Mouse (Mus musculus): Measurements from ENCODE around the gene Cadm2. TPM values are rescaled to one million over a fixed set of nuclear protein-coding genes. Genes with fewer than 3 reads are reported as not detected.

The Cadm2 gene
- polyA plus RNA-seq, 1 experiment from 2014 or later: 0.20 TPM

GRCm38 (mm10) chr16:67122532-67122931 is 498.2 kb downstream of the Cadm2 start:
- 66% methylated on average over 5 of the region's 5 CpGs for WGBS
- no peaks in the 10 kb centered on the region for H3K27me3 ChIP-seq
- H3K4me3 ChIP-seq: no peak overlapping the region
- no peaks in the 10 kb centered on the region for H3K4me1 ChIP-seq (replicated peaks)
- no peak for ATAC-seq (replicated peaks; ENCODE audit: insufficient number of reproducible peaks, insufficient read depth, low FRiP score, low read depth)
- H3K9me3 ChIP-seq (replicated peaks): no peaks in the 10 kb centered on the region
- no peaks in the 10 kb centered on the region for H3K36me3 ChIP-seq
- no peak overlapping the region for H3K27ac ChIP-seq
- H3K9ac ChIP-seq: no peak overlapping the region
- H3K4me2 ChIP-seq: no peak overlapping the region

GRCm38 (mm10) chr16:67121781-67122180 is 498.9 kb downstream of the Cadm2 start:
- no peak overlapping the region for H3K4me2 ChIP-seq
- H3K9ac ChIP-seq: no peak overlapping the region
- no peaks in the 10 kb centered on the region for H3K27me3 ChIP-seq
- H3K4me1 ChIP-seq (replicated peaks): no peaks in the 10 kb centered on the region
- H3K27ac ChIP-seq: no peak overlapping the region
- ATAC-seq (replicated peaks; ENCODE audit: insufficient number of reproducible peaks, insufficient read depth, low FRiP score, low read depth): no peak
- no peaks in the 10 kb centered on the region for H3K9me3 ChIP-seq (replicated peaks)
- no peaks in the 10 kb centered on the region for H3K36me3 ChIP-seq
- 88% methylated on average over 3 of the region's 3 CpGs for WGBS
- no peak overlapping the region for H3K4me3 ChIP-seq

- H3K4me3 ChIP-seq: no peak overlapping the region
- H3K9ac ChIP-seq: no peak overlapping the region
- H3K36me3 ChIP-seq: no peaks in the 10 kb centered on the region
- no peaks in the 10 kb centered on the region for H3K9me3 ChIP-seq (replicated peaks)
- no peak overlapping the region for H3K27ac ChIP-seq
- WGBS: 42% methylated on average over 8 of the region's 8 CpGs
- no peaks in the 10 kb centered on the region for H3K27me3 ChIP-seq
- no peaks in the 10 kb centered on the region for H3K4me1 ChIP-seq (replicated peaks)
- no peak overlapping the region for H3K4me2 ChIP-seq
- ATAC-seq (replicated peaks; ENCODE audit: insufficient number of reproducible peaks, insufficient read depth, low FRiP score, low read depth): no peak
Measured at GRCm38 (mm10) chr16:67106478-67107061, 514.1 kb downstream of the Cadm2 start.

- Histone ChIP-seq H3K36me3 (no peaks in the 10 kb centered on the region), H3K27ac (no peak overlapping the region), H3K9ac (no peak overlapping the region), H3K9me3 (replicated peaks) (no peaks in the 10 kb centered on the region), H3K4me2 (no peak overlapping the region), H3K4me1 (replicated peaks) (no peaks in the 10 kb centered on the region), H3K27me3 (no peaks in the 10 kb centered on the region), H3K4me3 (no peak overlapping the region)
- no peak for ATAC-seq (replicated peaks; ENCODE audit: insufficient number of reproducible peaks, insufficient read depth, low FRiP score, low read depth)
- WGBS: 64% methylated on average over 6 of the region's 6 CpGs
Measured at GRCm38 (mm10) chr16:67096706-67097105, 524.0 kb downstream of the Cadm2 start.

GRCm38 (mm10) chr16:67095916-67096315 is 524.8 kb downstream of the Cadm2 start:
- ATAC-seq (replicated peaks; ENCODE audit: insufficient number of reproducible peaks, insufficient read depth, low FRiP score, low read depth): no peak
- no peak overlapping the region for H3K4me3 ChIP-seq
- no peak overlapping the region for H3K27ac ChIP-seq
- H3K9me3 ChIP-seq (replicated peaks): no peaks in the 10 kb centered on the region
- no peak overlapping the region for H3K9ac ChIP-seq
- no peaks in the 10 kb centered on the region for H3K27me3 ChIP-seq
- no peaks in the 10 kb centered on the region for H3K36me3 ChIP-seq
- 66% methylated on average over 4 of the region's 4 CpGs for WGBS
- H3K4me1 ChIP-seq (replicated peaks): no peaks in the 10 kb centered on the region
- no peak overlapping the region for H3K4me2 ChIP-seq

- Histone ChIP-seq H3K4me2 (no peak overlapping the region), H3K27ac (no peak overlapping the region)
- whole genome bisulfite sequencing: 59% methylated on average over 3 of the region's 3 CpGs
Measured at GRCm38 (mm10) chr16:67089747-67090146, 531.0 kb downstream of the Cadm2 start.

GRCm38 (mm10) chr16:67079318-67079717 is 541.4 kb downstream of the Cadm2 start:
- no peak overlapping the region for H3K27ac ChIP-seq
- WGBS: 72% methylated on average over 2 of the region's 2 CpGs
- no peak for ATAC-seq (replicated peaks; ENCODE audit: insufficient number of reproducible peaks, insufficient read depth, low FRiP score, low read depth)
- H3K4me3 ChIP-seq: no peak overlapping the region
- no peaks in the 10 kb centered on the region for H3K9me3 ChIP-seq (replicated peaks)
- H3K36me3 ChIP-seq: no peaks in the 10 kb centered on the region
- no peaks in the 10 kb centered on the region for H3K27me3 ChIP-seq
- H3K4me1 ChIP-seq (replicated peaks): no peaks in the 10 kb centered on the region
- H3K4me2 ChIP-seq: no peak overlapping the region
- H3K9ac ChIP-seq: no peak overlapping the region

More at GRCm38 (mm10) chr16:67089747-67090146, 531.0 kb downstream of the Cadm2 start:
- Histone ChIP-seq H3K4me1 (replicated peaks) (no peaks in the 10 kb centered on the region), H3K9ac (no peak overlapping the region), H3K9me3 (replicated peaks) (no peaks in the 10 kb centered on the region), H3K36me3 (no peaks in the 10 kb centered on the region), H3K4me3 (no peak overlapping the region), H3K27me3 (no peaks in the 10 kb centered on the region)
- no peak for ATAC-seq (replicated peaks; ENCODE audit: insufficient number of reproducible peaks, insufficient read depth, low FRiP score, low read depth)

GRCm38 (mm10) chr16:67076169-67076895 is 544.4 kb downstream of the Cadm2 start:
- no peaks in the 10 kb centered on the region for H3K27me3 ChIP-seq
- no peak for ATAC-seq (replicated peaks; ENCODE audit: insufficient number of reproducible peaks, insufficient read depth, low FRiP score, low read depth)
- 77% methylated on average over 7 of the region's 7 CpGs for WGBS
- no peaks in the 10 kb centered on the region for H3K9me3 ChIP-seq (replicated peaks)
- no peaks in the 10 kb centered on the region for H3K36me3 ChIP-seq
- H3K4me1 ChIP-seq (replicated peaks): no peaks in the 10 kb centered on the region
- H3K27ac ChIP-seq: no peak overlapping the region
- no peak overlapping the region for H3K4me3 ChIP-seq
- H3K9ac ChIP-seq: no peak overlapping the region
- H3K4me2 ChIP-seq: no peak overlapping the region

- no peak overlapping the region for H3K9ac ChIP-seq
- H3K4me2 ChIP-seq: no peak overlapping the region
- H3K9me3 ChIP-seq (replicated peaks): no peaks in the 10 kb centered on the region
- H3K4me1 ChIP-seq (replicated peaks): no peaks in the 10 kb centered on the region
- 35% methylated on average over 1 of the region's 1 CpGs for WGBS
- no peak for ATAC-seq (replicated peaks; ENCODE audit: insufficient number of reproducible peaks, insufficient read depth, low FRiP score, low read depth)
- no peaks in the 10 kb centered on the region for H3K36me3 ChIP-seq
- no peak overlapping the region for H3K4me3 ChIP-seq
- H3K27ac ChIP-seq: no peak overlapping the region
- H3K27me3 ChIP-seq: no peaks in the 10 kb centered on the region
Measured at GRCm38 (mm10) chr16:67068461-67068860, 552.2 kb downstream of the Cadm2 start.

GRCm38 (mm10) chr16:67030918-67031317 is 589.8 kb downstream of the Cadm2 start:
- H3K4me2 ChIP-seq: no peak overlapping the region
- no peaks in the 10 kb centered on the region for H3K4me1 ChIP-seq (replicated peaks)
- no peak overlapping the region for H3K27ac ChIP-seq
- WGBS: 84% methylated on average over 5 of the region's 5 CpGs
- H3K36me3 ChIP-seq: no peaks in the 10 kb centered on the region
- ATAC-seq (replicated peaks; ENCODE audit: insufficient number of reproducible peaks, insufficient read depth, low FRiP score, low read depth): no peak
- no peak overlapping the region for H3K9ac ChIP-seq
- no peak overlapping the region for H3K4me3 ChIP-seq
- H3K27me3 ChIP-seq: no peaks in the 10 kb centered on the region
- no peaks in the 10 kb centered on the region for H3K9me3 ChIP-seq (replicated peaks)

GRCm38 (mm10) chr16:67019856-67020255 is 600.9 kb downstream of the Cadm2 start:
- no peaks in the 10 kb centered on the region for H3K36me3 ChIP-seq
- no peaks in the 10 kb centered on the region for H3K9me3 ChIP-seq (replicated peaks)
- no peaks in the 10 kb centered on the region for H3K27me3 ChIP-seq
- H3K9ac ChIP-seq: no peak overlapping the region
- no peak for ATAC-seq (replicated peaks; ENCODE audit: insufficient number of reproducible peaks, insufficient read depth, low FRiP score, low read depth)
- H3K4me1 ChIP-seq (replicated peaks): no peaks in the 10 kb centered on the region
- H3K27ac ChIP-seq: no peak overlapping the region
- H3K4me3 ChIP-seq: no peak overlapping the region
- 59% methylated on average over 1 of the region's 1 CpGs for WGBS
- H3K4me2 ChIP-seq: no peak overlapping the region

- ATAC-seq (replicated peaks; ENCODE audit: insufficient number of reproducible peaks, insufficient read depth, low FRiP score, low read depth): no peak
Measured at GRCm38 (mm10) chr16:67017710-67018109, 603.0 kb downstream of the Cadm2 start.

More at GRCm38 (mm10) chr16:67017710-67018109, 603.0 kb downstream of the Cadm2 start:
- 73% methylated on average over 2 of the region's 2 CpGs for WGBS
- no peaks in the 10 kb centered on the region for H3K4me1 ChIP-seq (replicated peaks)
- H3K4me2 ChIP-seq: no peak overlapping the region
- H3K9ac ChIP-seq: no peak overlapping the region
- no peak overlapping the region for H3K4me3 ChIP-seq
- no peaks in the 10 kb centered on the region for H3K9me3 ChIP-seq (replicated peaks)
- no peaks in the 10 kb centered on the region for H3K27me3 ChIP-seq
- no peak overlapping the region for H3K27ac ChIP-seq
- no peaks in the 10 kb centered on the region for H3K36me3 ChIP-seq

Measured in heart, embryonic 15.5 days (tissue).